Mouse (Mus musculus): ENCODE measurements around the gene Slfn4. TPM values are rescaled to one million over a fixed set of nuclear protein-coding genes. Genes with fewer than 3 reads are reported as not detected.
"Not testable (repeated sequence)": the region's sequence is repeated elsewhere in the genome, so short reads cannot be mapped to it uniquely, and the experiment has no call there.

Slfn4 gene
- polyA plus RNA-seq (2015; fragmentation: Nextera tagmentation; extraction: Ambion mirVana): 0.13 and 0.33 TPM in 2 replicates

- 85% methylated on average over 12 of the region's 12 CpGs for WGBS
- H3K27ac ChIP-seq (replicated peaks): no peak within 1 kb of the TSS
- H3K4me3 ChIP-seq (replicated peaks): no peak within 1 kb of the TSS
- H3K9me3 ChIP-seq (replicated peaks): no peaks in the 10 kb centered on the region
- no peaks in the 10 kb centered on the region for H3K4me1 ChIP-seq
- no peaks in the 10 kb centered on the region for H3K36me3 ChIP-seq
- no peaks in the 10 kb centered on the region for H3K27me3 ChIP-seq
- ATAC-seq (ENCODE audit: insufficient number of reproducible peaks, low FRiP score, low TSS enrichment, low read depth): no peak
- H3K4me2 ChIP-seq (replicated peaks): no peak within 1 kb of the TSS
- no peak within 1 kb of the TSS for H3K9ac ChIP-seq
Observed at GRCm38 (mm10) chr11:83174948-83175539, at the start of gene Slfn4. Gene Slfn4 (plus strand): TSS chr11:83175186.

GRCm38 (mm10) chr11:83125633-83126032, 49.4 kb upstream of the Slfn4 start:
- H3K36me3 ChIP-seq; H3K27ac ChIP-seq (replicated peaks); H3K9ac ChIP-seq; ATAC-seq (ENCODE audit: insufficient number of reproducible peaks, low FRiP score, low TSS enrichment, low read depth); H3K4me1 ChIP-seq; H3K27me3 ChIP-seq; H3K4me3 ChIP-seq (replicated peaks); H3K4me2 ChIP-seq (replicated peaks); H3K9me3 ChIP-seq (replicated peaks): not testable (repeated sequence)
- 92% methylated on average over 1 of the region's 1 CpGs for WGBS

GRCm38 (mm10) chr11:83137253-83137652, 37.7 kb upstream of the Slfn4 start:
- ATAC-seq (ENCODE audit: insufficient number of reproducible peaks, low FRiP score, low TSS enrichment, low read depth); H3K9me3 ChIP-seq (replicated peaks); H3K36me3 ChIP-seq; H3K4me3 ChIP-seq (replicated peaks); H3K27me3 ChIP-seq; H3K4me2 ChIP-seq (replicated peaks); H3K4me1 ChIP-seq; H3K9ac ChIP-seq; H3K27ac ChIP-seq (replicated peaks): not testable (repeated sequence)
- WGBS: 100% methylated on average over 1 of the region's 2 CpGs

DNA sequence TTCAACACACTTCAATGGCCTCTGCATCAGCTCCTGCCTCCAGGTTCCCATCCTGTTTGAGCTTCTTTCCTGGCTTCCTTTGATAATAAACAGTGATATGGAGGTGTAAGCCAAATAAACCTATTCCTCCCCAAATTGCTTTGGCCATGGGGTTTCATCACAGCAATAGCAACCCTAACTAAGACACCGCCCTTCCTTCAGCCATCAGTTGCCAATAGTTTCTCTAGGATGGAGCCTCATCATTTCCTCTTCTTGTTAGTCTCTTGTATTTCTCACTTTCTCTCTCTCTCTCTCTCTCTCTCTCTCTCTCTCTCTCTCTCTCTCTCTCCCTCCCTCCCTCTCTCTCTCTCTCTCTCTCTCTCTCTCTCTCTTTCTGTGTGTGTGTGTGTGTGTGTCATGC, 26.0 kb upstream of the Slfn4 start:
- not testable (repeated sequence) for H3K9ac ChIP-seq; H3K27me3 ChIP-seq; H3K9me3 ChIP-seq (replicated peaks); H3K4me1 ChIP-seq; H3K27ac ChIP-seq (replicated peaks); H3K4me2 ChIP-seq (replicated peaks); ATAC-seq (ENCODE audit: insufficient number of reproducible peaks, low FRiP score, low TSS enrichment, low read depth); H3K4me3 ChIP-seq (replicated peaks); H3K36me3 ChIP-seq
- no CpG with 5 or more reads among the region's 1 CpGs for WGBS

DNA sequence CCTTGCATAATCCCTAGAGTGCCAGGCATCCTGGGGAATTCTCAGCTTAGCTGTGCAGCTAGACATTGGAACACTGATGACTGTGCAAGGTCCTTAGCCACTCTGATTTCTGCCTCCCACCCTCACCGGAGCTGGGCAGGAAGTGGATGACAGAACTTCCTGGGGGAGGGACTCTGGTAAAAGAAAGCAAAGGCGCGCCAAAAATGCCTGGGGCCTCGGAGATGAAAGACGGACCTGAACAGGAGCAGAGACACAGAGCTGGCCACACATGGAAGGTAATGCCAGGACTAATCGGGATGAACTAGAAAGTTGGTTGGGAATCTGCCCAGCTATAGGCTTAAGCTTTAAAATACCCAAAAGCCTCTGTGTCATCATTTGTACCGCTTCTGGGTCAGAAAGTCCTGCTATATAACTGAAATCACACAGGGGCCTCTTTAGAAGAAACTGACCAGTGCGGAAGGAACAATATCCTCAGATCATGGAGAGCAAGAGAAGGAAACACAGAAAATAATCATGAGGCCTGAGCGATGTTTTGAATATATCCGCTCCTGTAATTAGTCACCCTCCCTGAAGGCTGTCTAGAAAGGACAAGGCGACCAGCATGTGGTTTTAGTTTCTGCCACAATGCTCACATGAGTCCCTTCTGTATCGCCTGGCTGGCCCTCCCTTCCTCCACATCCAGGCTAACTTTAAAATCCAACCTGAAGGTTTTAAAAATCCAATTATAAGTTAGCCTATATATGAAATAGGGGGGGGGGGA, 16.3 kb downstream of the Slfn4 start, which contains the start of gene Slfn3:
Slfn3 (plus strand) TSS at position 197 of the 760 bp plus-strand sequence.
- H3K27me3 ChIP-seq: no peaks in the 10 kb centered on the region
- 0 out of 2 replicates have a peak within 1 kb of the TSS, but pooled peaks have one; percentile 6 for H3K9ac ChIP-seq
- H3K4me1 ChIP-seq: no peaks in the 10 kb centered on the region
- no peak for ATAC-seq (ENCODE audit: insufficient number of reproducible peaks, low FRiP score, low TSS enrichment, low read depth)
- H3K4me2 ChIP-seq (replicated peaks): peak within 1 kb of the TSS; percentile 33
- H3K27ac ChIP-seq (replicated peaks): no peak within 1 kb of the TSS
- WGBS: 43% methylated on average over 12 of the region's 12 CpGs
- H3K36me3 ChIP-seq: no peaks in the 10 kb centered on the region
- H3K9me3 ChIP-seq (replicated peaks): no peaks in the 10 kb centered on the region
- peak within 1 kb of the TSS; percentile 29 for H3K4me3 ChIP-seq (replicated peaks)

GRCm38 (mm10) chr11:83192001-83192400, 17.0 kb downstream of the Slfn4 start:
- WGBS: 52% methylated on average over 3 of the region's 3 CpGs

DNA sequence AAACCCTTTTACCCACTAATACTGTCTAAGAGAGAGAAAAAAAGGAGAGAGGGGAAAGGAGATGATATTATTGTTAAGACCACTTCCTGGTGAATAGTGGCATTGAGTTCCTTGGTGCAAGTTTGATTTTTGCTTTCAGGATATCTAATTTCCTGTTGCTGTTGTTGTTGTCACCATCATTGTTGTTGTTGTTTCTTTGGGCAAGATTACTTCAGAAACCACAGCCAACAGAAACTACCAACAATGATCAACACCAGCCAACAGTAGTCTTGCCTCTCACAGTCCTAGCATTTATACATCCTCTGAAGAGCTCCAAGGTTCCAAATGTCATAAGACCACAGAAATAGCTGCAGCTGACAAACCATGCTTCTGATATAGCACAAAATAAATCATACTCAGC, 30.0 kb downstream of the Slfn4 start:
- Histone ChIP-seq H3K9ac (no peak overlapping the region), H3K4me3 (replicated peaks) (no peak overlapping the region), H3K27ac (replicated peaks) (no peak overlapping the region), H3K27me3 (no peaks in the 10 kb centered on the region), H3K4me1 (no peaks in the 10 kb centered on the region), H3K36me3 (no peaks in the 10 kb centered on the region), H3K9me3 (replicated peaks) (no peaks in the 10 kb centered on the region), H3K4me2 (replicated peaks) (no peak overlapping the region)
- ATAC-seq (ENCODE audit: insufficient number of reproducible peaks, low FRiP score, low TSS enrichment, low read depth): no peak

More at GRCm38 (mm10) chr11:83192001-83192400, 17.0 kb downstream of the Slfn4 start:
- no peaks in the 10 kb centered on the region for H3K27me3 ChIP-seq
- H3K27ac ChIP-seq (replicated peaks): no peak overlapping the region
- H3K36me3 ChIP-seq: no peaks in the 10 kb centered on the region
- no peak overlapping the region for H3K4me3 ChIP-seq (replicated peaks)
- peak; percentile 47; the same call in 1 of the 2 replicates for ATAC-seq (ENCODE audit: insufficient number of reproducible peaks, low FRiP score, low TSS enrichment, low read depth)
- no peak overlapping the region for H3K9ac ChIP-seq
- H3K9me3 ChIP-seq (replicated peaks): no peaks in the 10 kb centered on the region
- H3K4me2 ChIP-seq (replicated peaks): peak overlapping the region; percentile 33
- H3K4me1 ChIP-seq: no peaks in the 10 kb centered on the region

DNA sequence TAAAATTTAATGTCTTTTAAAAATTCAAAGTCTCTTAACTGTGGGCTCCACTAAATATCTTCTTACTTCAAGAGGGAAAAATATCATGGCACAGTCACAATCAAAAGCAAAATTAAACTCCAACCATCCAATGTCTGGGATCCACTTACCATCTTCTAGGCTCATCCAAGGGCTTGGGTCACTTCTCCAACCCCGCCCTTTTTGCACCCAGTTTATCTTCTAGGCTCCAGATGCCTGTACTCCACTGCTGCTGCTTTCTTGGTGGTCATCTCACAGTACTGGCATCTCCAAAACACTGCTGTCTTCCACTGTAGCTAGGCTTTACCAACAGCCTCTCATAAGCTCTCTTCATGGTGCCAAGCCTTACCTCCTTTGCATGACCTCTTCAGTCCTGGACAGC, 41.1 kb downstream of the Slfn4 start:
- no peaks in the 10 kb centered on the region for H3K27me3 ChIP-seq
- no peak overlapping the region for H3K4me3 ChIP-seq (replicated peaks)
- H3K27ac ChIP-seq (replicated peaks): no peak overlapping the region
- 78% methylated on average over 1 of the region's 1 CpGs for whole genome bisulfite sequencing
- no peak overlapping the region for H3K4me2 ChIP-seq (replicated peaks)
- no peaks in the 10 kb centered on the region for H3K9me3 ChIP-seq (replicated peaks)
- no peak for ATAC-seq (ENCODE audit: insufficient number of reproducible peaks, low FRiP score, low TSS enrichment, low read depth)
- no peaks in the 10 kb centered on the region for H3K4me1 ChIP-seq
- H3K9ac ChIP-seq: no peak overlapping the region
- no peaks in the 10 kb centered on the region for H3K36me3 ChIP-seq

DNA sequence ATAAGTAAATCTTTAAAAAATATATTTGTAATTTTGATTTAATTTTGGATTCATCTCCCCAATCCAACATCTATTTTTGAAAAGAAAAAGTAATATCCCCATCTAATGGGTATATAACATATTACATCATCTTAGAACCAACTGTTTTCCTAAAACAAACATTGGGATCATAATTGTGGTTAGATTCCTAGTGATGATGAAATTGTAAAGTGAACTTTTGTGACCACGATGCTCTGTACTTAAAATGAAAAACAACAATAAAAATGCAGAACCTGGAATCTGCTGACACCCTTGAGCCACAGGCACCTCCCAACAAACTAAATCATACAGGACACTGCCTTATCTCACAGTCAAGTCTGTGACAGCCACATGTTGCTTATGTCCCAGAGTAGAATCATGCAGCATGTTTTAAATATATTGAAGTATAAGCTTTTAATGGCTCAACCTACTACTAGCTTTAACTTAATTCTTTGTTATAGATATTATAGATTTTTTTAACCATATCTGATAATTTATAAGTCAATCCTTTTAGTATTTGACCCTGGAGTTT, 46.4 kb downstream of the Slfn4 start:
- ATAC-seq (ENCODE audit: insufficient number of reproducible peaks, low FRiP score, low TSS enrichment, low read depth): no peak
- WGBS: 78% methylated on average over 1 of the region's 1 CpGs

GRCm38 (mm10) chr11:83223367-83223766, 48.4 kb downstream of the Slfn4 start:
- no peak overlapping the region for H3K27ac ChIP-seq (replicated peaks)
- no peaks in the 10 kb centered on the region for H3K27me3 ChIP-seq
- no peaks in the 10 kb centered on the region for H3K9me3 ChIP-seq (replicated peaks)
- H3K9ac ChIP-seq: no peak overlapping the region
- H3K36me3 ChIP-seq: no peaks in the 10 kb centered on the region
- H3K4me3 ChIP-seq (replicated peaks): no peak overlapping the region
- WGBS: 81% methylated on average over 7 of the region's 7 CpGs
- H3K4me2 ChIP-seq (replicated peaks): no peak overlapping the region
- H3K4me1 ChIP-seq: no peaks in the 10 kb centered on the region
- no peak for ATAC-seq (ENCODE audit: insufficient number of reproducible peaks, low FRiP score, low TSS enrichment, low read depth)

More for the DNA sequence above, 46.4 kb downstream of the Slfn4 start:
- no peak overlapping the region for H3K9ac ChIP-seq
- no peaks in the 10 kb centered on the region for H3K9me3 ChIP-seq (replicated peaks)
- H3K4me1 ChIP-seq: no peaks in the 10 kb centered on the region
- no peak overlapping the region for H3K4me3 ChIP-seq (replicated peaks)
- no peak overlapping the region for H3K4me2 ChIP-seq (replicated peaks)
- H3K27ac ChIP-seq (replicated peaks): no peak overlapping the region
- H3K27me3 ChIP-seq: no peaks in the 10 kb centered on the region
- no peaks in the 10 kb centered on the region for H3K36me3 ChIP-seq

DNA sequence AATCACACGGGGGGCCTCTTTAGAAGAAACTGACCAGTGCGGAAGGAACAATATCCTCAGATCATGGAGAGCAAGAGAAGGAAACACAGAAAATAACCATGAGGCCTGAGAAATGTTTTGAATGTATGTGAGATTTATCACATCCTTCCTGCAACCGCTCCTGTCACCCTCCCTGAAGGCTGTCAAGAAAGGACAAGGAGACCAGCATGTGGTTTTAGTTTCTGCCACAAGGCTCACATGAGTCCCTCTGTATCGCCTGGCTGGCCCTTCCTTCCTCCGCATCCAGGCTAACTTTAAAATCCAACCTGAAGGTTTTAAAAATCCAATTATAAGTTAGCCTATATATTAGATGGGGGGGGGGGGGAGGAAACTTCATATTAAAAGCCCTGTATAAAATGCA, 48.8 kb downstream of the Slfn4 start:
- H3K4me1 ChIP-seq; H3K4me3 ChIP-seq (replicated peaks); ATAC-seq (ENCODE audit: insufficient number of reproducible peaks, low FRiP score, low TSS enrichment, low read depth); H3K36me3 ChIP-seq; H3K27ac ChIP-seq (replicated peaks); H3K27me3 ChIP-seq; H3K4me2 ChIP-seq (replicated peaks); H3K9me3 ChIP-seq (replicated peaks); H3K9ac ChIP-seq: not testable (repeated sequence)
- 61% methylated on average over 5 of the region's 5 CpGs for whole genome bisulfite sequencing

Measured in embryonic facial prominence, embryonic 15.5 days (tissue).